Comparison of ENCODE assay signal across 31 mouse cellular contexts in genomic region chr8:85624450-85624849, GRCm38 (mm10).
A peak's percentile ranks its signal among the peaks of the same experiment; 100 is the strongest.
DNase-seq lines count a peak whose midpoint lies in the region; ATAC-seq and TF ChIP-seq lines count a peak whose summit lies in the region.
"Had no signal": no experiment of that assay in that cellular context is flagged by ENCODE, and none has a peak within 500 bp of the region (broad histone marks: within the 10 kb centered on the region; RNA-seq: fewer than 3 reads in every experiment).

No protein-coding gene starts in this region.

- no peaks in the 10 kb centered on the region for H3K79me2 ChIP-seq in MEL (ENCODE audit: control insufficient read depth, insufficient read depth, low read length, poor library complexity)

- no peak overlapping the region for H3K9ac ChIP-seq in MEL (ENCODE audit: control insufficient read depth, low read depth, low read length, poor library complexity, severe bottlenecking)
- H3K9ac ChIP-seq in liver, postnatal 0 days (replicated peaks), result no peak overlapping the region
- H3K9ac ChIP-seq: embryonic facial prominence, embryonic 12.5 days; hindbrain, embryonic 12.5 days; liver, embryonic 14.5 days; lung, embryonic 14.5 days; neural tube, embryonic 13.5 days had no signal

- H3K36me3 ChIP-seq in MEL (ENCODE audit: control insufficient read depth in 1 of 2, insufficient read depth in 2 of 2, low read length in 2 of 2), result peaks cover 0 to 8% of the 10 kb centered on the region in 2 experiments; a peak in 2 of 4 replicates
- H3K36me3 ChIP-seq in liver, postnatal 0 days (replicated peaks; ENCODE audit: insufficient read depth, low read length), result no peaks in the 10 kb centered on the region

- H3K4me1 ChIP-seq in MEL (ENCODE audit: control insufficient read depth in 1 of 2, insufficient read depth in 2 of 2, low read length in 2 of 2), result peaks cover 0 to 2% of the 10 kb centered on the region in 2 experiments; a peak in 1 of 4 replicates
- no peaks in the 10 kb centered on the region for H3K4me1 ChIP-seq in liver, postnatal 0 days (ENCODE audit: insufficient read depth)
- H3K4me1 ChIP-seq: embryonic facial prominence, embryonic 12.5 days; hindbrain, embryonic 12.5 days; neural tube, embryonic 13.5 days had no signal

- peak; percentile 75 for DNase-seq in CD4-positive helper T cell, adult 2 months (ENCODE audit: low read depth, low spot score)
- DNase-seq in MEL (ENCODE audit: low read depth, low spot score), result peak; percentile 52
- peak; percentile 81 for DNase-seq in naive thymus-derived CD4-positive, alpha-beta T cell, adult 2 months (ENCODE audit: low read depth)
- no peak for DNase-seq in left cerebral cortex, postnatal 10 days (ENCODE audit: extremely low spot score in 1 of 2, low spot score in 2 of 2)
- no peak for DNase-seq in layer of hippocampus, postnatal 36 days
- DNase-seq in liver, postnatal 0 days, result no peak
- DNase-seq: adrenal gland, postnatal 25 days; cerebellum, adult 2 months; cerebellum, postnatal 14 days; gastrocnemius, postnatal 25 days; heart, adult 18-20 months; heart, postnatal 36 days; kidney, adult 11 months; kidney, postnatal 14 days; liver; lung, embryonic 14.5 days; lung, postnatal 14 days; thymus, postnatal 25 days had no signal

- H3K4me3 ChIP-seq in MEL (ENCODE audit: control insufficient read depth in 1 of 2, insufficient read depth in 1 of 2, low read depth in 2 of 2, low read length in 2 of 2), result no peak overlapping the region
- H3K4me3 ChIP-seq in liver, postnatal 0 days (ENCODE audit: low read depth, low read length), result no peak overlapping the region
- H3K4me3 ChIP-seq: embryonic facial prominence, embryonic 12.5 days; hindbrain, embryonic 12.5 days; layer of hippocampus, adult 2 months; myocyte; neural tube, embryonic 13.5 days had no signal

- no peaks in the 10 kb centered on the region for H3K27me3 ChIP-seq in MEL (ENCODE audit: control insufficient read depth in 1 of 2, insufficient read depth in 2 of 2, low read length in 2 of 2)
- H3K27me3 ChIP-seq in liver, postnatal 0 days (ENCODE audit: insufficient read depth, low read length), result no peaks in the 10 kb centered on the region
- H3K27me3 ChIP-seq: CH12.LX; embryonic facial prominence, embryonic 12.5 days; hindbrain, embryonic 12.5 days; neural tube, embryonic 13.5 days; Patski had no signal

- no peak for TF ChIP-seq POLR2A in MEL (IDR thresholded peaks at IDR 0.05; ENCODE audit: control insufficient read depth in 1 of 2, insufficient read depth in 1 of 2, low read depth in 1 of 2, low read length in 2 of 2, poor library complexity in 1 of 2)

- 60% methylated on average over 6 of the region's 6 CpGs for WGBS in liver, postnatal 0 days (ENCODE audit: insufficient replicate concordance)

- no peak for TF ChIP-seq EP300 in MEL (IDR thresholded peaks at IDR 0.05; ENCODE audit: low read depth in 1 of 2, low read length in 2 of 2)
- no peak for TF ChIP-seq EP300 in liver, postnatal 0 days (IDR thresholded peaks at IDR 0.05; ENCODE audit: low read depth)

- no peaks in the 10 kb centered on the region for H3K9me3 ChIP-seq in MEL (replicated peaks; ENCODE audit: insufficient read depth, low read length)
- H3K9me3 ChIP-seq in liver, postnatal 0 days (ENCODE audit: low read length), result no peaks in the 10 kb centered on the region
- H3K9me3 ChIP-seq: embryonic facial prominence, embryonic 12.5 days; neural tube, embryonic 13.5 days had no signal

- TF ChIP-seq CTCF in MEL (IDR thresholded peaks at IDR 0.05 in 2 of 3, conservative IDR thresholded peaks at IDR 0.05 in 1 of 3; ENCODE audit: control insufficient read depth in 1 of 3, insufficient read depth in 1 of 3, low read depth in 2 of 3, low read length in 3 of 3, poor library complexity in 1 of 3, severe bottlenecking in 1 of 3), result no peak
- no peak for TF ChIP-seq CTCF in liver, postnatal 0 days (IDR thresholded peaks at IDR 0.05; ENCODE audit: low read depth)

- no peak overlapping the region for H3K4me2 ChIP-seq in liver, postnatal 0 days (ENCODE audit: low read depth, low read length)
- H3K4me2 ChIP-seq: embryonic facial prominence, embryonic 12.5 days; heart, embryonic 11.5 days; hindbrain, embryonic 12.5 days; lung, embryonic 14.5 days; midbrain, embryonic 11.5 days; neural tube, embryonic 13.5 days had no signal

- no peak overlapping the region for H3K27ac ChIP-seq in MEL (ENCODE audit: control insufficient read depth, low read depth, low read length)
- no peak overlapping the region for H3K27ac ChIP-seq in liver, postnatal 0 days (ENCODE audit: low read depth)
- H3K27ac ChIP-seq: embryonic facial prominence, embryonic 12.5 days; hindbrain, embryonic 12.5 days; hindbrain, postnatal 0 days; layer of hippocampus, adult 2 months; liver, embryonic 14.5 days; neural tube, embryonic 13.5 days had no signal

- ATAC-seq in granulocyte monocyte progenitor cell, adult 5-6 weeks (replicated peaks; ENCODE audit: poor library complexity, severe bottlenecking), result peak; percentile 76
- ATAC-seq in liver, postnatal 0 days, result no peak
- ATAC-seq: forebrain, embryonic 14.5 days; hindbrain, postnatal 0 days; Patski had no signal

- TF ChIP-seq RAD21 in MEL (IDR thresholded peaks at IDR 0.05; ENCODE audit: low read depth, low read length), result no peak

- intact Hi-C loops in left cerebral cortex, postnatal 10 days (cut with DNase I), result no loop called here

TF ChIP-seq in MEL, 35 proteins besides CTCF, POLR2A, EP300 and RAD21:
- TF ChIP-seq CHD2 (IDR thresholded peaks at IDR 0.05; ENCODE audit: low read length) (no peak), CHD1 (IDR thresholded peaks at IDR 0.05; ENCODE audit: low read depth, low read length) (no peak), POLR2AphosphoS2 (IDR thresholded peaks at IDR 0.05; ENCODE audit: low read length) (no peak), ZKSCAN1 (IDR thresholded peaks at IDR 0.05; ENCODE audit: low read depth, low read length) (no peak), TCF12 (IDR thresholded peaks at IDR 0.05; ENCODE audit: low read depth, low read length) (no peak), ETS1 (IDR thresholded peaks at IDR 0.05; ENCODE audit: low read depth, low read length) (no peak), GATA1 (IDR thresholded peaks at IDR 0.05; ENCODE audit: low read depth, low read length) (no peak), SMC3 (IDR thresholded peaks at IDR 0.05; ENCODE audit: low read depth, low read length) (no peak), ZNF384 (IDR thresholded peaks at IDR 0.05; ENCODE audit: low read depth, low read length) (no peak), TBP (IDR thresholded peaks at IDR 0.05; ENCODE audit: low read depth, low read length) (no peak), RCOR1 (IDR thresholded peaks at IDR 0.05; ENCODE audit: low read depth, low read length) (no peak), MAX (IDR thresholded peaks at IDR 0.05; ENCODE audit: low read length) (no peak), UBTF (IDR thresholded peaks at IDR 0.05; ENCODE audit: borderline replicate concordance, insufficient read depth, low read depth, low read length) (no peak), BHLHE40 (IDR thresholded peaks at IDR 0.05; ENCODE audit: borderline replicate concordance, low read depth, low read length) (no peak), GABPA (IDR thresholded peaks at IDR 0.05; ENCODE audit: low read depth, low read length) (no peak), ZC3H11A (IDR thresholded peaks at IDR 0.05; ENCODE audit: low read depth, low read length) (no peak), ZMIZ1 (IDR thresholded peaks at IDR 0.05; ENCODE audit: low read depth, low read length) (no peak), JUND (IDR thresholded peaks at IDR 0.05; ENCODE audit: low read depth, low read length) (no peak)
TF ChIP-seq in MEL: peak in this region for 0.

Comparison
In these comparisons a context has a peak if more than half of its experiments do, and no peak if none do; other contexts are left out.
1. DNase-seq: peak in CD4-positive helper T cell, adult 2 months (single experiment), MEL (single experiment) and naive thymus-derived CD4-positive, alpha-beta T cell, adult 2 months (single experiment); none in left cerebral cortex, postnatal 10 days (0 of 2), layer of hippocampus, postnatal 36 days (0 of 2) and liver, postnatal 0 days (single experiment).